Mouse (Mus musculus) intestine, postnatal 0 days (tissue): Measurements from ENCODE around the gene Trmt61a. TPM values are rescaled to one million over a fixed set of nuclear protein-coding genes. Genes with fewer than 3 reads are reported as not detected.

Experiments used
- ATAC-seq: fragments of 200-750 bp; cut with Nextera tagmentation; 2 replicates; pipeline ENCODE4 v1.8.0; 2017; ENCODE audit warnings: mild to moderate bottlenecking, moderate TSS enrichment, moderate library complexity
- H3K27ac ChIP-seq: fragments of 300-500 bp; sonication (generic); 2 replicates; pipeline ENCODE4 v1.5.1; 2014; ENCODE audit warnings: mild to moderate bottlenecking, low read depth, low read length, moderate library complexity
- H3K27me3 ChIP-seq: fragments of 300-500 bp; sonication (generic); replicated peaks from 2 replicates; pipeline ENCODE4 v1.6.1; 2014; ENCODE audit warnings: low read length, mixed read lengths; ENCODE audit not compliant: control insufficient read depth, insufficient read depth
- H3K36me3 ChIP-seq: fragments of 300-500 bp; sonication (generic); 2 replicates; pipeline ENCODE4 v1.6.1; 2014; ENCODE audit warnings: mild to moderate bottlenecking, moderate library complexity; ENCODE audit not compliant: control insufficient read depth, insufficient read depth
- H3K4me1 ChIP-seq: fragments of 300-500 bp; sonication (generic); replicated peaks from 2 replicates; pipeline ENCODE4 v1.6.1; 2014; ENCODE audit warnings: antibody characterized with exemption, low read length, mixed read lengths; ENCODE audit not compliant: control insufficient read depth, insufficient read depth
- H3K4me2 ChIP-seq: fragments of 300-500 bp; sonication (generic); replicated peaks from 2 replicates; pipeline ENCODE4 v1.6.1; 2014; ENCODE audit warnings: low read depth, mild to moderate bottlenecking, moderate library complexity
- H3K4me3 ChIP-seq: fragments of 300-500 bp; sonication (generic); 2 replicates; pipeline ENCODE4 v1.5.1; 2014; ENCODE audit warnings: low read depth, low read length
- H3K9ac ChIP-seq: fragments of 300-500 bp; sonication (generic); 2 replicates; pipeline ENCODE4 v1.6.1; 2014; ENCODE audit warnings: mild to moderate bottlenecking, low read depth, low read length
- H3K9me3 ChIP-seq: fragments of 300-500 bp; sonication (generic); 2 replicates; pipeline ENCODE4 v1.6.1; 2016; ENCODE audit warnings: mixed run types; ENCODE audit not compliant: control insufficient read depth
- CTCF ChIP-seq: sonication (generic); IDR thresholded peaks from 2 replicates; pipeline ENCODE4 v1.5.1; 2016; ENCODE audit warnings: low read depth, mild to moderate bottlenecking, control low read depth, antibody characterized with exemption, moderate library complexity
- WGBS: fragments of 180-500 bp; shearing (Covaris S2); extraction: QIAGEN DNeasy Blood & Tissue Kit; methylation state at CpG from one replicate; pipeline ENCODE4 v1.1.7; 2014; 5-methylcytosine and 5-hydroxymethylcytosine counted together
- polyA plus RNA-seq: library from polyadenylated mRNA; unstranded; fragments of >200 nt; fragmentation: Nextera tagmentation; extraction: Ambion mirVana; gene quantifications from 2 replicates; pipeline ENCODE4 v1.2.1, GENCODE M21; 2015

Gene Trmt61a
- 5.6 TPM in 2 replicates for polyA plus RNA-seq

DNA sequence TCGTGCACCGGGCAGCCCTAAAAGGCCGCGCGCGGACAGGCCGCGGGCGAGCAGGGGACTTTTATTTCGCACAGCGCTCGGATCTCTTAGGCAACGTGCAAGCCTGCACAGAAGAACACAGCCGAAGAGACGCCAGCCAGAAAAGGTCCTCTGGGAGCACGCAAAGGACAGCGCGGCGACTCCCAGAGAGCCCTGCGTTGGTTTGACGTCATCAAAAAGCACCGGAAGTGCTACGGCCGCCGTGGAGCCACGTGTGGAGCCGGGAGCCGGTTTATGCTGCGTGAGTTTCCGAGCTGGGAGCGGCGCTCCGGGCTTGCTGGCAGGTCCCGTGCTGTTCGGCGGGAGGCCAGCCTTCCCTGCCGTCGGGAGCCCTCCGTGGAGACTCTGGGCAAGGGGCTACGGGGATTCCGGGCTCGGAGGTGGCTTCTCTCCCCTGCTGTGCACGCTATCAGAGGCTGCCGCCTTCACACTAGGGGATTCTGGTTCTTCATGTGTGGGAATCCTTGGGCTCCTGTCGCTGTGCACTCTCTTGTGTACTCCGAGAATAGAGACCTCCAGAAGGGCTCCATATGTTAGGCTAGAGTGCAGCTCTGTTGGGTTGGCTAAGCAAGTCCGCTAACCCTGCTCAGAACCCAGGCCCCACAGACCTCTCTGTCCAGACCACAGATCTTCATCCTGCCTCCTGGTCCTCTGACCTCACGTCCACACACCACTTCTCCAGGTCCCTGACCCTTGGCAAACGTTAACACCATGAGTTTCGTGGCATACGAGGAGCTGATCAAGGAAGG, at the start of gene Trmt61a:
Gene Trmt61a, plus strand, starts transcription at position 224 of the 788 bp plus-strand sequence.
- peaks cover 20% of the 10 kb centered on the region for H3K4me1 ChIP-seq
- H3K9ac ChIP-seq = peak within 1 kb of the TSS; percentile 59
- peaks cover 18% of the 10 kb centered on the region; the same call in 1 of the 2 replicates for H3K36me3 ChIP-seq
- no peaks in the 10 kb centered on the region for H3K9me3 ChIP-seq
- H3K4me2 ChIP-seq = peak within 1 kb of the TSS; percentile 92
- no peak for TF ChIP-seq CTCF
- peak within 1 kb of the TSS; percentile 93 for H3K27ac ChIP-seq
- WGBS = under 1% methylated on average over 51 of the region's 51 CpGs
- H3K4me3 ChIP-seq = peak within 1 kb of the TSS; percentile 84
- ATAC-seq = peak; percentile 71
- H3K27me3 ChIP-seq = no peaks in the 10 kb centered on the region

DNA sequence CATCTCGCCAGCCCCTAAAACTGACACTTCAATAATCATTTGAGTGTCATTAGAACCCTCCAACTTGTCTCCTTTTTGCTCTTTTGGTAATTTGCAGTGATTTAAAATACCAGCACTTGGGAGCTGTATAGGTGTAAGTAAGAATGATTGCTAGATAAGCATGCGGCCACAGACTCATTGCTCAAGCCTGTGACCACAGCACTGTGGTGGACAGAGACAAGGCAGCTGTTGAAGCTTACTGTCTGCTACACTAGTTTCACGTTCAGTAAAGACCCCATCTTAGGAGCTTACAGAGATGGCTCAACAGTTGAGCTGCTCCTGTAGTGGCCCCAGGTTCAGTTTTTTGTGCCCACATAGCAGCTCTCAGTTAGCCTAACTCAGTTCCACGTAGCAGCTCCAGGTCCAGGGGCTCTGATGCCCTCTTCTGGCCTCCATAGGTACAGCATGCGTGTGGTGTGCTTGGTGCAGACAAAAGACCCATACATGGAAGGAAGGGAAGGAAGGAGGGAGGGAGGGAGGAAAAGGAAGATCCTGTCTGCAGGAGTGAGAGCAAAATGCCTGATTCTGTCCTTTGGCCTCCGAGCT, 29.8 kb upstream of the Trmt61a start:
- 54% methylated on average over 6 of the region's 6 CpGs for WGBS
- Histone ChIP-seq H3K9me3 (no peaks in the 10 kb centered on the region), H3K36me3 (peaks cover 74% of the 10 kb centered on the region), H3K4me2 (no peak overlapping the region), H3K4me1 (no peaks in the 10 kb centered on the region), H3K9ac (no peak overlapping the region), H3K27ac (no peak overlapping the region), H3K4me3 (no peak overlapping the region), H3K27me3 (no peaks in the 10 kb centered on the region)
- ATAC-seq = no peak
- peak; percentile 89 for TF ChIP-seq CTCF

DNA sequence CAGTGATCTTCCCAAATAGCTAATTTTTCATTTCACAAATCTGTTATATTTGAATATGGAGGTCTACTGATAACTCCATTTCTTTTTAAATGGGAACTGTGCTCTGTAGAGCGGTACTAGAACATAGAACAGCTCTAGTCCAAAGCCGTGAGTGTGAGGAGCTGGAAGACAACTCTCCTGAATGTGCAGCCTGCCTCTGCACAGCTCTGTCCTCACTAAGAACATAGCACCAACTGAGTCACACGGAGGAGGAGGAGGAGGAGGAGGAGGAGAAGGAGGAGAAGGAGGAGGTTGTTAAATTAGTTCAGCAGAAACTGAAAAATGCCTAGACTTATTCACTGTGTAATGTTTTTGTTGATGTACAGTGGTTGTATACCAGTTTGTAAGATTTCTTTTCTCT, 25.0 kb upstream of the Trmt61a start:
- H3K4me3 ChIP-seq = no peak overlapping the region
- H3K4me2 ChIP-seq = no peak overlapping the region
- TF ChIP-seq CTCF = no peak
- H3K27me3 ChIP-seq = no peaks in the 10 kb centered on the region
- H3K4me1 ChIP-seq = no peaks in the 10 kb centered on the region
- no peak overlapping the region for H3K9ac ChIP-seq
- no peaks in the 10 kb centered on the region for H3K9me3 ChIP-seq
- no peak overlapping the region for H3K27ac ChIP-seq
- 92% methylated on average over 3 of the region's 3 CpGs for WGBS
- ATAC-seq = no peak
- peaks cover 63% of the 10 kb centered on the region for H3K36me3 ChIP-seq

DNA sequence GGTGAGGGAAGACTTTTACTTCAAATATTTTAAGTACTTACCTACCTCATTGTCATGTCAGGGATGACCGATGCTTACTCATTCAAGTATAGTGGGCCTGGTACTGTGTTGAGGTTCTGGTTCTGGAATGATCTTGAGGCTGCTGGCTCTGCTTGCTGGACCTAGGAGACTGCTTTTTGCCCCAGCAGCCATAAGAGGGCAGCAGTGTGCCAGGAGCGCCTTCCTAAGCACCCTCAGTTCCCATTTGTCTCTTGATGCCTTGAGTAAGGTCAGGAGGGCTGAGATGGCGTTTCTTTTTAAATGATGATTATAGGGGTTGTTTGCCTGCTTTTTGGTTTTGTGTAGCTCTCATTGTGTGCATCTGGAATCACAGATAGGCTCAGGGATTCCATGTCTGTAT, 24.5 kb upstream of the Trmt61a start:
- H3K27me3 ChIP-seq = no peaks in the 10 kb centered on the region
- no peak overlapping the region for H3K9ac ChIP-seq
- TF ChIP-seq CTCF = peak; percentile 94
- H3K4me1 ChIP-seq = no peaks in the 10 kb centered on the region
- 35% methylated on average over 3 of the region's 3 CpGs for WGBS
- peak; percentile 25; the same call in 1 of the 2 replicates for ATAC-seq
- H3K4me3 ChIP-seq = no peak overlapping the region
- no peaks in the 10 kb centered on the region for H3K9me3 ChIP-seq
- H3K27ac ChIP-seq = no peak overlapping the region
- H3K36me3 ChIP-seq = peaks cover 59% of the 10 kb centered on the region
- H3K4me2 ChIP-seq = no peak overlapping the region

- H3K27ac ChIP-seq = no peak overlapping the region
- H3K27me3 ChIP-seq = no peaks in the 10 kb centered on the region
- 95% methylated on average over 11 of the region's 11 CpGs for WGBS
- ATAC-seq = no peak
- TF ChIP-seq CTCF = no peak
- H3K9me3 ChIP-seq = no peaks in the 10 kb centered on the region
- H3K4me3 ChIP-seq = no peak overlapping the region
- H3K4me2 ChIP-seq = no peak overlapping the region
- H3K36me3 ChIP-seq = peaks cover 50% of the 10 kb centered on the region
- H3K4me1 ChIP-seq = no peaks in the 10 kb centered on the region
- H3K9ac ChIP-seq = no peak overlapping the region
Observed at GRCm38 (mm10) chr12:111655695-111656094, 22.2 kb upstream of the Trmt61a start.

DNA sequence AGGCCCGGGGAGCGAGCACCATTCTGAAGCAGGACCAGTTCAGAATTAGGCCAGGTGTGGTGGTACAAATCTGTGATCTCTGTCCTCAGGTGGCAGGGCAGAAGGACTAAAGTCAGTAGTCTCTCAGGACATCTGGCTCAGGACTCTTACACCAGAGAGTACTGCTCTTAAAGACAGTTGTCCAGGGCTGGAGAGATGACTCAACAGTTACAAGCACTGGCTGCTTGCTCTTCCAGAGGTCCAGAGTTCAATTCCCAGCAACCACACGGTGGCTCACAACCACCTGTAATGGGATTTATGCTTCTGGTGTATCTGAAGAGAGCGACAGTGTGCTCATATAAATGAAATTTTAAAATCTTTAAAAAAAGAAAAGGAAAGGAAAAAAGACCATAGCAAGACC, 18.6 kb upstream of the Trmt61a start:
- Histone ChIP-seq H3K27ac (no peak overlapping the region), H3K9me3 (no peaks in the 10 kb centered on the region), H3K4me1 (no peaks in the 10 kb centered on the region), H3K4me3 (no peak overlapping the region), H3K9ac (no peak overlapping the region), H3K27me3 (no peaks in the 10 kb centered on the region), H3K4me2 (no peak overlapping the region), H3K36me3 (peaks cover 44% of the 10 kb centered on the region)
- no peak for TF ChIP-seq CTCF
- no peak for ATAC-seq
- WGBS = 85% methylated on average over 4 of the region's 4 CpGs
